Mouse (Mus musculus) liver, embryonic 13.5 days (tissue): Measurements from ENCODE around the gene Prss32. TPM values are rescaled to one million over a fixed set of nuclear protein-coding genes. Genes with fewer than 3 reads are reported as not detected.

Source experiments
- ATAC-seq: fragments of 200-750 bp; cut with Nextera tagmentation; 2 replicates; pipeline ENCODE4 v1.8.0; 2017; ENCODE audit warnings: low read depth, mild to moderate bottlenecking, moderate number of reproducible peaks, moderate library complexity
- DNase-seq: peaks from one replicate; pipeline ENCODE4 v3.0.0; 2022
- H3K27ac ChIP-seq: fragments of 300-500 bp; sonication (generic); 2 replicates; pipeline ENCODE4 v1.5.1; 2015; ENCODE audit warnings: moderate library complexity, mild to moderate bottlenecking, inconsistent platforms
- H3K27me3 ChIP-seq: fragments of 300-500 bp; sonication (generic); 2 replicates; pipeline ENCODE4 v1.6.1; 2015; ENCODE audit warnings: mild to moderate bottlenecking, inconsistent platforms
- H3K36me3 ChIP-seq: fragments of 300-500 bp; sonication (generic); 2 replicates; pipeline ENCODE4 v1.6.1; 2015; ENCODE audit warnings: mild to moderate bottlenecking, inconsistent platforms
- H3K4me1 ChIP-seq: fragments of 300-500 bp; sonication (generic); replicated peaks from 2 replicates; pipeline ENCODE4 v1.6.1; 2015; ENCODE audit warnings: inconsistent platforms
- H3K4me2 ChIP-seq: fragments of 300-500 bp; sonication (generic); 2 replicates; pipeline ENCODE4 v1.6.1; 2015; ENCODE audit warnings: inconsistent platforms, mild to moderate bottlenecking, moderate library complexity
- H3K4me3 ChIP-seq: fragments of 300-500 bp; sonication (generic); replicated peaks from 2 replicates; pipeline ENCODE4 v1.5.1; 2015; ENCODE audit warnings: mild to moderate bottlenecking, inconsistent platforms
- H3K9ac ChIP-seq: fragments of 300-500 bp; sonication (generic); 2 replicates; pipeline ENCODE4 v1.6.1; 2015; ENCODE audit warnings: mild to moderate bottlenecking, inconsistent platforms
- H3K9me3 ChIP-seq: fragments of 300-500 bp; sonication (generic); replicated peaks from 2 replicates; pipeline ENCODE4 v1.6.1; 2016; ENCODE audit warnings: inconsistent platforms
- WGBS: fragments of 180-500 bp; shearing (Covaris S2); methylation state at CpG from one replicate; pipeline ENCODE4 v1.1.7; 2015; ENCODE audit not compliant: insufficient replicate concordance; 5-methylcytosine and 5-hydroxymethylcytosine counted together
- polyA plus RNA-seq: library from polyadenylated mRNA; unstranded; fragments of >200 nt; fragmentation: Nextera tagmentation; extraction: Ambion mirVana; gene quantifications from 2 replicates; pipeline ENCODE4 v1.2.1, GENCODE M21; 2015

Gene Prss32
- not detected in 2 replicates for polyA plus RNA-seq

DNA sequence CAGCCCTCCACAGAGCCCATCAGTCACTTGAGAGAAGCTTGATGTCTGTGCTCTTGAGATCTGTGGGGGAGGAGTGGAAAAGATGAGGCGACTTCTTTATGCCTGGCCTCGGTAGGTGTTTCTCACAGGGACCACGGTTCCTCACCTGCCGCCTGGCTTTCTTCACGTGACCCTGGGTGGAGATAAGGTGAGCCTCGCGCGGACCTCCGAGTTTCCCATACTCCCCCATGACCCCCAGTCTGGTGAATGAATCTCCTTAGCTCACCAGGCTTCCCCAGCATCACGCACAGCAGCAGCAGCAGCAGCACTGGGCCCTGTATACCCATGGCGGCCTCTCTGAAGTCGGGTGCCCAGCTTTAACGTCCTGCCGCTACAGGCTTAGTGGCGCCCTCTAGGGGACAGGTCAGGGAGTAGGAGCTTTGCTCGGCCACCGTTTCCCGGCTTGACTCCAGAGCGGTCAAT, at the start of gene Prss32, which contains the start of gene Prss41:
Gene Prss32 (plus strand): TSS at position 44 of the 462 bp plus-strand sequence.
Gene Prss41 (minus strand): TSS at position 361 of the 462 bp plus-strand sequence.
- Histone ChIP-seq H3K4me1 (peaks cover 10% of the 10 kb centered on the region), H3K4me2 (peak within 1 kb of the TSS; percentile 61), H3K36me3 (no peaks in the 10 kb centered on the region), H3K4me3 (peak within 1 kb of the TSS; percentile 38), H3K9ac (0 out of 2 replicates have a peak within 1 kb of the TSS, but pooled peaks have one; percentile 13), H3K27ac (no peak within 1 kb of the TSS), H3K27me3 (0 out of 2 replicates have a peak, but pooled peaks cover 6% of the 10 kb centered on the region), H3K9me3 (no peaks in the 10 kb centered on the region)
- ATAC-seq, result peak; percentile 54; the same call in 1 of the 2 replicates
- 16% methylated on average over 19 of the region's 19 CpGs for WGBS
- DNase-seq, result peak; percentile 50

DNA sequence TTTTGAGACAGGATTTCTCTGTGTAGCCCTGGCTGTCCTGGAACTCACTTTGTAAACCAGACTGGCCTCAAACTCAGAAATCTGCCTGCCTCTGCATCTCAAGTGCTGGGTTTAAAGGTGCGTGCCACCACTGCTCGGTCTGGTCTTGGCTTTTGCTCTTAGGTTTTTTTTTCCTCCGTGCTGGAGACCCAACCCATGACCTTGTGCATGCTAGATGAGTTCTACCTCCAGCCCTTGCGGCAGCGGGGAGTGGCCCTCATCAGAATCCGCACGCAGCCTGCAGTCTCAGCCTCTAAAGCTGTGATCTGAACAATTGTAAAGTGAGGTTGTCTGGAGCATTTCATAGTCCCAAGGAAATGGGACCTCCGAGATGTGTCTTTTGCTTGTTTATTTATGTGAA, 48.3 kb upstream of the Prss32 start:
- no peaks in the 10 kb centered on the region for H3K9me3 ChIP-seq
- H3K36me3 ChIP-seq, result no peaks in the 10 kb centered on the region
- H3K4me3 ChIP-seq, result no peak overlapping the region
- no peaks in the 10 kb centered on the region for H3K27me3 ChIP-seq
- peaks cover 19% of the 10 kb centered on the region for H3K4me1 ChIP-seq
- ATAC-seq (no peak), DNase-seq (no peak)
- WGBS, result 79% methylated on average over 8 of the region's 8 CpGs
- no peak overlapping the region for H3K27ac ChIP-seq
- no peak overlapping the region for H3K4me2 ChIP-seq
- H3K9ac ChIP-seq, result no peak overlapping the region

DNA sequence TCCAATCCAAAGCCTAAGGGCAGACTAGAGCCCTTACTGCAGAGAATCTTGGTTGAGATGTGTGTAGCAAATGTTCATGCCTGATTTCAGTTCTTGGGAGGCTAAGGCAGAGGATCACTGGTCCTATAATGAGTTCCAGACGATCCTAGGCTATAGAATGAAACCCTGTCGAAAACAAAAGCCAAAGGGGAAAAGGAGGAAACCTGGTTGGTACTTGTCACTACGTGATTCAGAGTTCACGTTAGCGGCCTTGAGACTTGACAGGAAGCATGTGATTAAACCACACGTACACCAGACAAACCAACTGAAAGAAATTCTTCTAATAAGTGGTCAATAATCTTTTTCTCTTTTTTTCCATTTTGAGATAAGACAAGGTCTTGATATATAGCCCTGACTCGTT, 46.3 kb upstream of the Prss32 start:
- Histone ChIP-seq H3K27ac (no peak overlapping the region), H3K27me3 (no peaks in the 10 kb centered on the region), H3K4me3 (no peak overlapping the region), H3K4me2 (no peak overlapping the region), H3K9me3 (no peaks in the 10 kb centered on the region), H3K9ac (no peak overlapping the region), H3K4me1 (peaks cover 8% of the 10 kb centered on the region), H3K36me3 (no peaks in the 10 kb centered on the region)
- DNase-seq (no peak), ATAC-seq (no peak)
- WGBS, result 38% methylated on average over 7 of the region's 7 CpGs

DNA sequence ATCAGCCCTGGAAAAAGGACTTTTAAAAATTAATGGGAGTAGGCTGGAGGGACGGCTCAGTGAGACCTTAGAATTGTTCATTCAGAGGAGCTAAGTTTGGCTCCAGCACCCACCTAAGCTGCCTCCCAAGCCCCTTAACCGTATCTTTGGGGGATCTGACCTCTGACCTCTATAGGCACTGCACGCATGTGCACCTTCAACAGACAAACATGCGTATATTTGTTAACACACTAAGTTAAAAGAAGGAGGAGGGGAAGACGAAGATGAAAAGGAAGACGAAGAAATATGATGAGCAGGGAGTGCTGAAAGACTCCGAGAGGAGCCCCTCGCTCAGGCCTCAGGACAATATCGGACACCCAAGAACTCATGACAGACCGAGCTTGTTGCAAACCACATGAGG, 42.0 kb upstream of the Prss32 start:
- no peak for ATAC-seq
- H3K4me1 ChIP-seq, result peaks cover 30% of the 10 kb centered on the region
- peak overlapping the region; percentile 94 for H3K4me3 ChIP-seq
- peak overlapping the region; percentile 22; the same call in 1 of the 2 replicates for H3K9ac ChIP-seq
- H3K27me3 ChIP-seq, result no peaks in the 10 kb centered on the region
- H3K9me3 ChIP-seq, result no peaks in the 10 kb centered on the region
- H3K4me2 ChIP-seq, result peak overlapping the region; percentile 82
- no peak for DNase-seq
- peaks cover 1% of the 10 kb centered on the region for H3K36me3 ChIP-seq
- no peak overlapping the region for H3K27ac ChIP-seq
- 82% methylated on average over 10 of the region's 10 CpGs for WGBS

DNA sequence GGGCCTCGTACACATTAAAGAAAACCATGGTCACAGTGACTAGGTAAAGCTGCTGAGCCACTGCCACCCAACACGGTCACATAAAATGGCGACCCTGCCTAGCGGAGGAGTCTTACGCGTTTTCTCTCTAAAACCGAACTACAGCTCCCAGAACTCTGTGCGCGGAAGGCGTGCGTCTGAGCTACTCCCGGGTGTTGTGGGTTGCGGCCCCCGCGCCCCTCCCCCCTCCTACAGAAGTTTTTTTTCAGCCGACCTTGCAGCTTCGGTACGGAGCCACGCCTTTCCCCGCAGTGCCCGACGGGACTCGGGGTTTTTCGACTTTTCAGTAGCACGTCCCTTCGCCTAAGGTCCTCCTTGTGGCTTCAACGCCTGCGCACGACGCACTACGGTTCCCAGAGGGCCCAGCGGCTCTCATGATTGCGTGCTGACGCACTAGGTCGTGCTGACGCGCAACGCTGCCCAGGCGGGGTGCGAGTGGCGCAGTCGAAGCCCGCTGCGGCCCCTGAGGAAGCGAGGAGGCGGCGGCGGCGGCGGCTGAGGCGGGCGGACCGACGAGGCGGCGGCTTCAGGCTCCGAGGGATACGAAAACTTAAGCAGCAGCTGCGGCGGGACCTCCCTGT, 40.8 kb upstream of the Prss32 start:
- peak overlapping the region; percentile 82 for H3K4me2 ChIP-seq
- peaks cover 13% of the 10 kb centered on the region for H3K36me3 ChIP-seq
- ATAC-seq (peak; percentile 97), DNase-seq (peak; percentile 91)
- H3K9me3 ChIP-seq, result no peaks in the 10 kb centered on the region
- peak overlapping the region; percentile 96 for H3K27ac ChIP-seq
- WGBS, result under 1% methylated on average over 60 of the region's 60 CpGs
- H3K27me3 ChIP-seq, result no peaks in the 10 kb centered on the region
- peak overlapping the region; percentile 97 for H3K9ac ChIP-seq
- peaks cover 39% of the 10 kb centered on the region for H3K4me1 ChIP-seq
- H3K4me3 ChIP-seq, result peak overlapping the region; percentile 94

DNA sequence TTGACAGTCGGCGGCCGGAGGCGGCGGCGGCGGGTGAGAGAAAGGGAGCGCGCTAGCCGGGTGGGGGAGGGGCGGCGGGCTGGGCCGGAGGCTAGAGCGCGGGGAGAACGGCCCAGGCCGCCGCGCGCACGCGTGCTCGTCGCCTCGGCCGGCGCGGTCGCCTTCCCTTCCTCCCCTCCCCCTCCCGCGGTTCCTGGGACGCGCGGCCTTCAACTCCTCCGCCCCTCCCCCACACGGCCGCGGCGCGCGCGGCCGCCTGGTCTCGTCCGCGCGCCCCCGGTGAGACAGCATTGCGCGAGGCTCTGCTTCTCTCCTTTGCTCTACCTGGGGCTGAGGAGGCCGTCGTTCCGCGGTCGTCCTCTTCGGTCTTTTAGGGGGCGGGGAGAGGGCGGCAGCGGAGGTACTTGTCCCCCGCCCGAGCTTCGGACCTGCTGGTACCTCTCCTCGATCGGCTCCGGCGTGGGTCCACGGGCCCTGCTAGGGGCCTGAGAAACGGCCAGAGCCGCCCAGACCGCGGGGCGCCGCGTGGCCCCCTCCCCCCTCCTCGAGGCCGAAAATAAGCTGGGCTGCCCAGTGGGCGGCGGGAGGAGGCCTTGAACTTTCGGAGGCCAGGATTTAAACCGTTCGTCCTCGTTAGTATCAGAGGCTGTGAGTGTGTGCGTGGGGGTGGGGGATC, 40.2 kb upstream of the Prss32 start:
- Histone ChIP-seq H3K27ac (peak overlapping the region; percentile 96), H3K36me3 (peaks cover 20% of the 10 kb centered on the region), H3K27me3 (no peaks in the 10 kb centered on the region), H3K4me1 (peaks cover 39% of the 10 kb centered on the region), H3K4me3 (peak overlapping the region; percentile 94), H3K9ac (peak overlapping the region; percentile 97), H3K9me3 (no peaks in the 10 kb centered on the region), H3K4me2 (peak overlapping the region; percentile 82)
- WGBS, result under 1% methylated on average over 38 of the region's 83 CpGs
- ATAC-seq, result peak; percentile 64
- DNase-seq, result peak; percentile 75

DNA sequence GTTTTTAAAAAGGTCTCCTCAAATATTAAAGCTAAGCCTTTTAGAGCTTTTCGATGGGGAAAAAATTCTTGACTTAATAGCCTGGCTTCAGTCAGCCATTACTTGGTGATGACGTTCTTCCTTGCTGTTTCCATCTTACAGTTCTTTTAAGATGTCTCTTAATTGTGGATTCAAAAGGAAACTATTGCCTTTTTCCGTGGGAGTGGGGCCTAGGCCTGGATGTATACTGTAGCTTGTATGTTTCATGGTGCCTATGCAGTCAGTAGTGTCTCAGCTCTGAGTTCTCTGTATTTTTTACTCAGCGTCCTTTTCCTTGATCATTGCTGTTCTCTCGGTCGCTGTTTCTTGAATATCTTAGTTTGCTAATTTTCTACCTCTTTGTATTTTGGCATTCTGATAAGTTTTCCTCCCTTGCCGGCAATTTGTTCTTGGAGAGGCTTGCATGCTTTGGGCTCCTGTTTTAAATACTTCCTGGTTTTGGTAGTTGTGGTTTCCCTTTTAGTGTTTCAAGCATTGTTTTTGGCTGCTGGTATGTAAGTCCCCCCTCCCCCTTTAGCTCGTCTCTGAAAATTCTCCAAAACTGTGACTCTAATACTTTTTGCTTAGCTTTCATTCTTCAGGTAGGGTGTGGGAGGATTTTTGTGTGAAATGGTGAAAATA, 39.1 kb upstream of the Prss32 start:
- DNase-seq (no peak), ATAC-seq (no peak)
- H3K4me3 ChIP-seq, result peak overlapping the region; percentile 94
- under 1% methylated on average over 8 of the region's 8 CpGs for WGBS
- H3K36me3 ChIP-seq, result peaks cover 30% of the 10 kb centered on the region
- H3K27ac ChIP-seq, result peak overlapping the region; percentile 96
- peak overlapping the region; percentile 82 for H3K4me2 ChIP-seq
- no peaks in the 10 kb centered on the region for H3K27me3 ChIP-seq
- peaks cover 39% of the 10 kb centered on the region for H3K4me1 ChIP-seq
- no peaks in the 10 kb centered on the region for H3K9me3 ChIP-seq
- peak overlapping the region; percentile 97 for H3K9ac ChIP-seq

DNA sequence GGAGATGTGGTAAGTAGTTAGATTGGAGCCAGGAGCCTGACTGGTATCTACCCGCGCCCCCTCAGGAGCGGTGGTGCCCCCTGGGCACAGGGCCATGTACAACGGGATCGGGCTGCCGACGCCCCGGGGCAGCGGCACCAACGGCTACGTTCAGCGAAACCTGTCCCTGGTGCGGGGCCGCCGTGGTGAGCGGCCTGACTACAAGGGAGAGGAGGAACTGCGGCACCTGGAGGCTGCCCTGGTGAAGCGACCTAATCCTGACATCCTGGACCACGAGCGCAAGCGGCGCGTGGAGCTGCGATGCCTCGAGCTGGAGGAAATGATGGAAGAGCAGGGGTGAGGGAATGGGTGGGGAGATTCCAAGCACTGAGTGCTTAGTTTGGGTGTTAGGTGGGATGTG, 36.8 kb upstream of the Prss32 start:
- 86% methylated on average over 25 of the region's 25 CpGs for WGBS
- Histone ChIP-seq H3K9me3 (no peaks in the 10 kb centered on the region), H3K27ac (no peak overlapping the region), H3K36me3 (peaks cover 54% of the 10 kb centered on the region), H3K4me1 (peaks cover 32% of the 10 kb centered on the region), H3K4me3 (no peak overlapping the region), H3K27me3 (no peaks in the 10 kb centered on the region), H3K9ac (no peak overlapping the region), H3K4me2 (peak overlapping the region; percentile 22; the same call in 1 of the 2 replicates)
- ATAC-seq (no peak), DNase-seq (no peak)

DNA sequence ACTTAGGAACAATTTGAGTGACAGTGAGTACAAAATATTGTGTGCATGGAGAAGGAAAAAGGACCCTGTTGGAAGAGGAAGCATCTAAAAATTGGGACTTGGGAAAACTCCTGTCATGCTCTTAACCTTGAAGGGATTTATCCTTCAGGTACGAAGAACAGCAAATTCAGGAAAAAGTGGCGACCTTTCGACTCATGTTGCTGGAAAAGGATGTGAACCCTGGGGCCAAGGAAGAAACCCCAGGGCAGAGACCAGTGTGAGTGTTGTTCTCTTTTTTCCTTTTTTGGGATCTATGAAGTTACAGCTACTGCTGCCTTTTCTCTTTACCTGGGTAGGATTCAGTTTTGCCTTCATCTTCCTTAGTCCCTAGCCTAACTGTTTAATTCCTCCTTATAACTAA, 35.7 kb upstream of the Prss32 start:
- Histone ChIP-seq H3K9ac (no peak overlapping the region), H3K36me3 (peaks cover 64% of the 10 kb centered on the region), H3K4me3 (no peak overlapping the region), H3K4me1 (peaks cover 31% of the 10 kb centered on the region), H3K27ac (no peak overlapping the region), H3K27me3 (no peaks in the 10 kb centered on the region), H3K4me2 (no peak overlapping the region), H3K9me3 (no peaks in the 10 kb centered on the region)
- no peak for DNase-seq
- no peak for ATAC-seq
- WGBS, result 95% methylated on average over 3 of the region's 3 CpGs

DNA sequence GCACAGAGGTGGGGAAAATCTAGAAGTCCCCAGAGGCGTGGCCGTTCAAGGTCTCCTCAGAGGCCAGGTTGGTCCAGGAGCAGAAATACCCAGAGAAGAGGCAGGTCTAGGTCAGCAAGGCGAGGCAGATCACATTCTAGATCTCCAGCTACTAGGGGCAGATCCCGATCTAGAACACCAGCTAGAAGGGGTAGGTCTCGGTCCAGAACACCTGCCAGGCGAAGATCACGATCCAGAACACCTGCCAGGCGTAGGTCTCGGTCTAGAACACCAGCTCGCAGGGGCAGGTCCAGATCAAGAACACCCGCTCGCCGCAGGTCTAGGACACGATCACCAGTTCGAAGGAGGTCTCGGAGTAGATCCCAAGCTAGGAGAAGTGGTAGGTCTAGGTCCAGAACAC, 28.0 kb upstream of the Prss32 start:
- WGBS, result 94% methylated on average over 16 of the region's 16 CpGs
- ATAC-seq (no peak), DNase-seq (no peak)
- no peak overlapping the region for H3K4me2 ChIP-seq
- no peaks in the 10 kb centered on the region for H3K4me1 ChIP-seq
- no peak overlapping the region for H3K4me3 ChIP-seq
- peaks cover 97% of the 10 kb centered on the region for H3K36me3 ChIP-seq
- peaks cover 42% of the 10 kb centered on the region for H3K9me3 ChIP-seq
- H3K27me3 ChIP-seq, result no peaks in the 10 kb centered on the region
- no peak overlapping the region for H3K27ac ChIP-seq
- no peak overlapping the region for H3K9ac ChIP-seq

DNA sequence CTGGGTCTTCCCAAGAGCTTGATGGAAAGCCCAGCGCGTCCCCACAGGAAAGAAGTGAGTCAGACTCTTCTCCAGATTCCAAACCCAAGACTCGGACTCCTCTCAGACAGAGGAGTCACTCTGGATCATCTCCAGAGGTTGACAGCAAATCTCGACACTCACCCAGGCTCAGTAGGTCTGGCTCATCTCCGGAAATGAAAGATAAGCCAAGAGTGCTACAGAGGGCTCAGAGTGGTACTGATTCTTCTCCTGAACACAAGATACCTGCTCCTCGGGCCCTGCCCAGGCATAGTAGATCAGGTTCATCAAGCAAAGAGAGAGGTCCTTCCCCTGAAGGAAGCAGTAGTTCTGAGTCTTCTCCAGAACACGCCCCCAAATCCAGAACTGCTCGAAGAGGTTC, 25.1 kb upstream of the Prss32 start:
- Histone ChIP-seq H3K4me1 (no peaks in the 10 kb centered on the region), H3K27ac (no peak overlapping the region), H3K4me2 (no peak overlapping the region), H3K36me3 (peaks cover 100% of the 10 kb centered on the region), H3K27me3 (no peaks in the 10 kb centered on the region), H3K9ac (no peak overlapping the region), H3K9me3 (peaks cover 42% of the 10 kb centered on the region), H3K4me3 (no peak overlapping the region)
- DNase-seq, result no peak
- ATAC-seq, result no peak
- 94% methylated on average over 8 of the region's 8 CpGs for WGBS
